Mouse (Mus musculus) right cerebral cortex, adult 2 months (tissue): ENCODE results near the gene Fbxw8.
A peak's percentile ranks its signal among the peaks of the same experiment; 100 is the strongest.

ENCODE experiments used
- DNase-seq, 2 experiments: peaks; one replicate each; pipeline ENCODE4 v3.0.0; 2021 to 2022; ENCODE audit warnings: low spot score in 2 of 2

The Fbxw8 gene

DNA sequence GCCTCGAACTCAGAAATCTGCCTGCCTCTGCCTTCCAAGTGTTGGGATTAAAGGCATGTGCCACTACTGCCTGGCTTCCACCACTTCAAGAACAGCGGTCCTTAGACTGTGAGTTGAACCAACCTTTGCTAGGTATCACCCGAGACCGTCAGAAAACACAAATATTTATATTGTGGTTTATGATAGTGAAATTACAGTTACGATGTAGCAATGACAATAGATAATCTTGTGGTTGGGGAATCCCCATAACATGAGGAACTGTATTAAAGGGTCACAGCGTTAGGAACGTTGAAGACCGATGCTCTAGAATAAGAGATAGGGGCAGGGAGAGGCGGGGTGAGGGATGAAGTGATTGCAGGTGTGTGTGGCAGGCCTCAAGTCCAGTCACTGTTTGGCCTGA is 109.9 kb downstream of the Fbxw8 start:
- no peak for DNase-seq

GRCm38 (mm10) chr5:118044907-118045306 is 110.4 kb downstream of the Fbxw8 start:
- no peak for DNase-seq

DNA sequence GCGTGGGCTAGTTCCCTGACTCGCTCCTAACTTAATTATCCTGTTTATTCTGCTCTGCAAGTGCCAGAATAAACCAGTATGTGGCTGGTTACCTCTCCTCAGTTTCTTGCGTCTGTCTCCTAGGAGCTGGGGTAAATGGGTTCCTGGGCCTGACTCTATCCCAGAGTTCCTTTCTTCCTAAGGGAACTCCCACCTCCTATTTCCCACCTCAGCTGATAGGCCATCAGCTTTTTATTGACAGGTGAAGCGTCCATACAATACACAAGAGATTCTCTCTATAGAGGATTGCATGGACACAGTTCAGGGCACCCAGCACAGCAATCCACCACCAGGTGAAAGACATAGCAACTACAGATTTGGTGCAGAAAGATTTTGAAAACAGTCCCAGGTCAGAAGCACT is 111.5 kb downstream of the Fbxw8 start:
- DNase-seq: no peak

DNA sequence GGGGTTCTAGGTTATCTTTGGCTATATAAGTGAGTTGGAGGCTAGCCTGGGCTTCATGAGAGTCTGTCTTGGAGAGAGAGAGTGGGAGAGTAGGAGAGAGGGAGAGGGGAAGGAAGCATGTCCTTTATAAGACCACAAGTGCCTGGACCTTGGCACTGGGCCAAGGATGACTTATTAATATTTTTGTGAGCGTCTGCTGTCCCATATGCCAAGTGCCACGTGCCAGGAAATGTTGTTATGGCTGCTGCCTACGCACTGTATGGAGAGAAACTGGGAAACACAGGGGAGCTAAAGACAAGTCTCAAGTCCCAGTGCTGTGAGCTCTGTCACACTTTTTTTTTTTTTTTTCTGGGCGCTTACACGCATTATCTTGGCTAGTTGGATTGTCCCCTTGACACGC is 112.7 kb downstream of the Fbxw8 start:
- DNase-seq: no peak

DNA sequence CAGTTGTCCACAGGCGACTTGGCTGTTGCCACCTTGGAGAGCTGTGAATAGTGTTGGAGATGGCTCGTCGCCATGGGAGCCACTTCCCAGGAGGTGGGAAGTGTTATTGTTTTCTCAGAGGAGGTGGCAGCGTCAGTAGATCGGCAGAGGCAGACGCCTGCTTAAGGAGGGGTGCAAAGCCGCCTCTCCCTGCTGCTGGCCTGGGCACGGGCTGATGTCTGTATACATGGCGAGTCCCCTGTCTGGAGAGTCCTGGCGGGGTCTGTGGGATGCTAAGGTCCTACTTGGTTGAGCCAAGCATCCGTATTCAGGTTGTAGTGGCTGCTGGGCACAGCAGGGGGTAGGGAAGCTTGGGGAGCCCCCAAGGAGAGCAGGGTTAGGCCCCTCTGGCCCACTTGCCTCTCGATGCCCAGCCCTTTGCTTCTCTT is 116.0 kb downstream of the Fbxw8 start:
- DNase-seq: no peak

- DNase-seq: no peak
These were observed 117.3 kb downstream of the Fbxw8 start for GRCm38 (mm10) chr5:118037798-118038484.

GRCm38 (mm10) chr5:118036888-118037797 is 118.1 kb downstream of the Fbxw8 start:
- DNase-seq: peak; percentile 53 to 58

GRCm38 (mm10) chr5:118035786-118036185 is 119.5 kb downstream of the Fbxw8 start:
- DNase-seq: no peak

GRCm38 (mm10) chr5:118034632-118035031 is 120.6 kb downstream of the Fbxw8 start:
- DNase-seq: no peak

GRCm38 (mm10) chr5:118033740-118034139 is 121.5 kb downstream of the Fbxw8 start:
- no peak for DNase-seq

GRCm38 (mm10) chr5:118033328-118033727 is 121.9 kb downstream of the Fbxw8 start:
- no peak for DNase-seq

DNA sequence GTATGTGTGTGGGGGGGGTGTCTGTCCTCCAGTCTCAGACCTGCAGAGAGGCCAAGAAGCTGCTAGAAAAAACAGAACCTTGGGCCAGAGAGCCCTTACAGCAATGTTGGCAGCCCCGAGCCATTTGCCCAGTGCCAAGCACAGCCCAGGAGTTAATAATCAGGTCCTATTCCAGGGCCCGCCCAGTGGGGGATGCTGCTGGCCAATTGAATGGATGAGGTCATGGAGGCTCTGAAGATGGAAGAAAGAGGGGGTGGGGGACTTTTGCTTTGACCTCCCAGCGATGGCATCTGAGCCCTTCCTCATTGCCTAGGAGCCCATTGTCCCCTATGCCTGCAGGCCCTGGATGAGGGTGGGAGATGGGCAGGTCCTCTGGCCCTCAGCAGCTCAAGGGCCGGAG is 123.8 kb downstream of the Fbxw8 start:
- DNase-seq: no peak

GRCm38 (mm10) chr5:118031059-118031458 is 124.2 kb downstream of the Fbxw8 start:
- no peak for DNase-seq

- DNase-seq: no peak
These were observed 125.1 kb downstream of the Fbxw8 start for GRCm38 (mm10) chr5:118030022-118030675.

DNA sequence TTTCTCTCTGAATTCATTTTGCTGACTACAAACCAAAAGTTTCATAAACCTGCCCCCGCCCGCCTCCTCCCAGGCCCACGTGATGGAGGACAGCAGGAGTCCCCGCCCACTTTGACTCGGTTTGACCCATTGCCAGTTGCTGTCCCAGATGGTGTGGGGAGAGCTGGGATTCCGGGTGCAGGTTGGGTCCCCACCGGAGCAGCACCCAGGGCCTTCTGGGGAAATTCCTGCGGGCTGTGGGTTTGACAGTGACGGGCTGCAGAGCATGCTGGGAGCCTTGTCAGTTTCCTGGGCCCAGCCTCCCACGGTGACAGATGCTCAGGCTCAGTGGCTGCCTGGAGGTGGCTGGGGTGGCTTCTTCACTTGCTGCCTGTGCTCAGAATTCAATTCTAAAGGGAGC is 125.8 kb downstream of the Fbxw8 start:
- peak; percentile 87 for DNase-seq

DNA sequence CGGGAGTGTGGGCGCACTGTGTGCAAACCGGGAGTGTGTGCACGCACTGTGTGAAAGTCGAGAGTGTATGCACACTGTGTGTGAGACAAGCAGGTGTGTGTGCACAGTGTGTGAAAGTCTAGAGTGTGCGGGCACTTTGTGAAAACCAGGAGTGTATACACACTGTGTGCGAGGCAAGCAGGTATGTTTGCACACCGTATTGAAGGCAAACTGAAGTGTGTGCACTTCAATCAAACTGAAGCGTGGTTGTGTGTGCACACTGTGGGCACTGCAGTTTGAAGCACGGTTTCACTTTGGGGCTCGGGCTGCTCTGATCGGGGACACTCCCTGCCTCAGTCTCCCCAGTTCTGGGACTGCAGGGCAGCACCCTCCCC is 126.2 kb downstream of the Fbxw8 start:
- DNase-seq: no peak

- no peak for DNase-seq
These were observed 126.9 kb downstream of the Fbxw8 start for GRCm38 (mm10) chr5:118028191-118029034.

- peak in 1 of 2 experiments; percentile 39 for DNase-seq
These were observed 127.5 kb downstream of the Fbxw8 start, which contains the start of gene Tesc for GRCm38 (mm10) chr5:118027698-118028190. Gene Tesc, plus strand, starts transcription at chr5:118027743.

DNA sequence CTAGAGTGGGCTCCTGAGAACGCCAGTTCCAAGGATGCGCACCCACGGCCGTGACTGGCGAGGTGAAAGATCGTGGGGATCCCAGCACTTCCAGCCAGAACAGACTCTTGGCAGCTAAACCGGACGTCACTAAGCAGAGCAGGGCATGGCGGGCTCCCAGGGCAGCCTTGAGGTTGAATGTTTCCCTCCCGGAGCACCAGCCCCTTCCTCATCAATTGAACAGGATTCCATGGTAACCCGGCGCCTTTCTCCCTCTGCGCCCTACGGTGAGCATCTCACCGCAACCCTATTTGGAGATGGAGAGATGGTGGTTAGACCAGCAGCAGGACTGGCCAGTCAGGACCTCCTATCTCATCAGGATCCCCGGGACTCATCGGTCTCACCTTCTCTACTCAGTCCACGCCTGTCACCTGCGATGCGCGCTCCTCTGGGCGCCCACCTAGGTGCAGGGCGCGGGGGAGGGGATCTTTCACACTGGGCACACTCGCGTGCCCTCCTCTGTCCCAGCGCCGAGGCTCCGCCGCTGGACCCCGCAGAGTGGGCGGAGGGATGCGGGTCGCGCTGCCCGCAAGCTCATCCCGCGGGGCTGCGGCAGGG is 128.1 kb downstream of the Fbxw8 start:
- no peak for DNase-seq

- DNase-seq: no peak
These were observed 128.9 kb downstream of the Fbxw8 start for GRCm38 (mm10) chr5:118026343-118026742.

- no peak for DNase-seq
These were observed 129.4 kb downstream of the Fbxw8 start for GRCm38 (mm10) chr5:118025880-118026279.
